16 mouse cellular contexts compared by ENCODE assay signal in genomic region chr13:29234442-29234841, GRCm38 (mm10).
"Had no signal": no experiment of that assay in that cellular context is flagged by ENCODE, and none has a peak within 500 bp of the region (broad histone marks: within the 10 kb centered on the region; RNA-seq: fewer than 3 reads in every experiment).

No protein-coding gene starts in this region.

- H3K9ac ChIP-seq: kidney, embryonic 15.5 days; limb, embryonic 12.5 days; liver, embryonic 13.5 days; liver, postnatal 0 days; lung, embryonic 15.5 days; midbrain, embryonic 15.5 days; neural tube, embryonic 13.5 days; stomach, embryonic 15.5 days had no signal

- H3K4me1 ChIP-seq: limb, embryonic 12.5 days; liver, embryonic 13.5 days; lung, embryonic 15.5 days; megakaryocyte, embryonic 14.5 days; midbrain, embryonic 15.5 days; neural tube, embryonic 13.5 days; stomach, embryonic 15.5 days had no signal

- H3K9me3 ChIP-seq: kidney, embryonic 15.5 days; liver, embryonic 13.5 days; lung, embryonic 15.5 days; megakaryocyte, embryonic 14.5 days had no signal

- H3K27me3 ChIP-seq: kidney, embryonic 15.5 days; limb, embryonic 12.5 days; liver, embryonic 13.5 days; lung, embryonic 15.5 days; megakaryocyte, embryonic 14.5 days; midbrain, embryonic 15.5 days; neural tube, embryonic 13.5 days; stomach, embryonic 15.5 days had no signal

- DNase-seq: kidney, adult 2 months; kidney, postnatal 14 days; liver; liver, embryonic 13.5 days; liver, postnatal 0 days; lung, postnatal 14 days had no signal

- ATAC-seq: intestine, embryonic 16.5 days; liver, postnatal 0 days; midbrain, embryonic 15.5 days had no signal

- H3K4me3 ChIP-seq: kidney, embryonic 15.5 days; limb, embryonic 12.5 days; liver, embryonic 13.5 days; lung, embryonic 15.5 days; megakaryocyte, embryonic 14.5 days; midbrain, embryonic 15.5 days; neural tube, embryonic 13.5 days; stomach, embryonic 15.5 days had no signal

- H3K4me2 ChIP-seq: kidney, embryonic 15.5 days; limb, embryonic 12.5 days; liver, embryonic 13.5 days; lung, embryonic 15.5 days; midbrain, embryonic 11.5 days; midbrain, embryonic 15.5 days; neural tube, embryonic 13.5 days; stomach, embryonic 15.5 days had no signal

- H3K27ac ChIP-seq: kidney, embryonic 15.5 days; limb, embryonic 12.5 days; liver, embryonic 13.5 days; lung, embryonic 15.5 days; macrophage; midbrain, embryonic 15.5 days; neural tube, embryonic 13.5 days; stomach, embryonic 15.5 days had no signal

- H3K36me3 ChIP-seq: kidney, embryonic 15.5 days; limb, embryonic 12.5 days; liver, embryonic 13.5 days; lung, embryonic 15.5 days; midbrain, embryonic 15.5 days; neural tube, embryonic 13.5 days; stomach, embryonic 15.5 days had no signal
